ENCODE assay signal across 8 mouse cellular contexts in the genomic region with DNA sequence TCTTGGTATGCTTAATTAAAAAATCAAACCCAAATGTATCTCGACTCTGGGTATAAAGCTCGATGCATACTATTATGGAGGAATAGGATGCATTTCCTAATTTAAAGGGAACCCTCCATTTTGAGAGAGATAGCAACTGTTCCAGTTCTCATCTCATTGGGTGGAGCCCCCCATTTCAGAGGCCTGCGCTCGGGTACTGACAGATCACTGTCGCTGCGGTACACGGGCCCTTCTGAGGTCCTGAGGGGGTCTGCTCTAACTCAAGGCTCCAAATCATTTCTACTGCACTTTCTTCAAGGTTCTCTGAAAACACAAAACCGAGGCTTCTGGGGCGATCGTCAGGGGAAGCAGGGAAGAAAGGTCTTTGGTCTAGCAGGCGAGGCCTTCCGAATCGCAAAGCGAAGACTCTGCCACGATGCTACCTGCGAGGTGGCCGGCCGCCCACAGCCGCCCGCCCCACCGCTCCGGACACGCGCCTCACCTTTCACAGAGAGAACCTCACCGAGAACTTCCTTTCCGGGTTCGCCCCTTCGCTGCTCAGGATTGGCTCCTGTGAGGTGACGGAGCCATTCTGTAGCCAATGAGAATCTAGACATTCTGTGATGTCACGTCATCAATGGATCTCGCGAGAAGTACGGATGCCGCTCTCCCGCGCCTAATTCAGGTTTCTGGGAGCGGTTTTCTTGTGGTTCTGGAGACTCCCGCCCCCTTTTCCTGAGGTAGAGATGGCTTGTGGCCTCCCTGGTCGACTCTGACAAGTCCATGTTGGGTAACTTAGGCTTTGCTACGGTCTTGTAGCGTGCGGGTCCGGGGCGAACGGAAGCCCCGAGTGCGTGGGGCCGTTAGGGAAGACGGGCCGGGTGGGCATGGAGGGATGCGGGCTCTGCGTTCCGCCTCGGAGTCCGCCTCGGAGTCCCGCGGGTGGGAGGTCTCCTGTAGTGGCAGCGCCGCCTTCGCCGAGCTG. TPM values are rescaled to one million over a fixed set of nuclear protein-coding genes. Genes with fewer than 3 reads are reported as not detected.
DNase-seq lines count a peak whose midpoint lies in the region; ATAC-seq and TF ChIP-seq lines count a peak whose summit lies in the region.

A gene (plus strand): TSS at position 616 of the 964 bp plus-strand sequence.
A gene (minus strand): TSS at position 818 of the 964 bp plus-strand sequence.

- peak; percentile 99 for ATAC-seq in forebrain, embryonic 11.5 days (replicated peaks; ENCODE audit: low FRiP score)
- peak; percentile 100 for ATAC-seq in heart, embryonic 16.5 days (replicated peaks; ENCODE audit: extremely low read depth, insufficient read depth, low FRiP score)
- peak; percentile 98 for ATAC-seq in liver, embryonic 15.5 days (ENCODE audit: insufficient read depth)
- ATAC-seq in neural tube, embryonic 12.5 days (ENCODE audit: low FRiP score, low read depth), result peak; percentile 100

- H3K9ac ChIP-seq in CH12.LX (ENCODE audit: insufficient read depth, low read depth), result peak within 1 kb of the TSS; percentile 98
- peak within 1 kb of the TSS; percentile 87 for H3K9ac ChIP-seq in forebrain, embryonic 11.5 days (ENCODE audit: low read length)
- H3K9ac ChIP-seq in heart, embryonic 16.5 days (ENCODE audit: low read length), result peak within 1 kb of the TSS; percentile 90
- H3K9ac ChIP-seq in liver, embryonic 15.5 days, result peak within 1 kb of the TSS; percentile 89
- H3K9ac ChIP-seq in neural tube, embryonic 12.5 days, result peak within 1 kb of the TSS; percentile 82

- under 1% methylated on average over 62 of the region's 62 CpGs for WGBS in forebrain, embryonic 11.5 days
- under 1% methylated on average over 62 of the region's 62 CpGs for WGBS in heart, embryonic 16.5 days
- WGBS in liver, embryonic 15.5 days (ENCODE audit: insufficient replicate concordance), result under 1% methylated on average over 62 of the region's 62 CpGs
- WGBS in neural tube, embryonic 12.5 days, result under 1% methylated on average over 62 of the region's 62 CpGs

- no peaks in the 10 kb centered on the region for H3K9me3 ChIP-seq in CH12.LX (replicated peaks; ENCODE audit: low read length)
- H3K9me3 ChIP-seq in forebrain, embryonic 11.5 days (ENCODE audit: control insufficient read depth, low read length), result no peaks in the 10 kb centered on the region
- H3K9me3 ChIP-seq in heart, embryonic 16.5 days (replicated peaks; ENCODE audit: control insufficient read depth, low read length), result no peaks in the 10 kb centered on the region
- no peaks in the 10 kb centered on the region for H3K9me3 ChIP-seq in liver, embryonic 15.5 days (replicated peaks)
- no peaks in the 10 kb centered on the region for H3K9me3 ChIP-seq in neural tube, embryonic 12.5 days

- peaks cover 0 to 57% of the 10 kb centered on the region in 2 experiments; a peak in 2 of 4 replicates for H3K4me1 ChIP-seq in CH12.LX (ENCODE audit: control insufficient read depth in 1 of 2, insufficient read depth in 2 of 2)
- no peaks in the 10 kb centered on the region for H3K4me1 ChIP-seq in forebrain, embryonic 11.5 days (replicated peaks; ENCODE audit: control insufficient read depth, insufficient read depth, low read length)
- H3K4me1 ChIP-seq in heart, embryonic 16.5 days (ENCODE audit: control insufficient read depth, insufficient read depth, low read length), result peaks cover 9% of the 10 kb centered on the region
- peaks cover 8% of the 10 kb centered on the region for H3K4me1 ChIP-seq in liver, embryonic 15.5 days (replicated peaks)
- H3K4me1 ChIP-seq in neural tube, embryonic 12.5 days, result no peaks in the 10 kb centered on the region

- TF ChIP-seq EP300 in CH12.LX (IDR thresholded peaks at IDR 0.05; ENCODE audit: low read length), result no peak

- peak; percentile 87 for TF ChIP-seq POLR2A in CH12.LX (IDR thresholded peaks at IDR 0.05; ENCODE audit: low read depth, low read length)

- peak; percentile 97 for DNase-seq in CH12.LX (ENCODE audit: extremely low read depth)
- DNase-seq in c-Kit-positive CD71-positive TER-119-negative erythroid progenitor cells, embryonic 14.5 days (ENCODE audit: low read depth), result peak; percentile 96
- peak; percentile 94 for DNase-seq in forebrain, embryonic 11.5 days (ENCODE audit: low spot score)
- peak; percentile 94 to 97 for DNase-seq in kidney, postnatal 36 days
- peak; percentile 95 for DNase-seq in telencephalon, adult 2 months (ENCODE audit: low read depth, low spot score)

- dilution Hi-C loops in CH12.LX (cut with MboI; ENCODE audit: extremely low pct_ligation_motif_present, extremely low pct_unique_long_range_greater_than_20kb, low sequenced_read_pairs), result no loop called here

- H3K27ac ChIP-seq in CH12.LX (ENCODE audit: insufficient read depth, low read depth), result peak within 1 kb of the TSS; percentile 74
- peak within 1 kb of the TSS; percentile 89 for H3K27ac ChIP-seq in forebrain, embryonic 11.5 days (ENCODE audit: low read depth, low read length)
- H3K27ac ChIP-seq in heart, embryonic 16.5 days (ENCODE audit: low read length), result peak within 1 kb of the TSS; percentile 92
- H3K27ac ChIP-seq in liver, embryonic 15.5 days (replicated peaks), result peak within 1 kb of the TSS; percentile 90
- H3K27ac ChIP-seq in neural tube, embryonic 12.5 days, result peak within 1 kb of the TSS; percentile 85

- no peak for TF ChIP-seq RAD21 in CH12.LX (IDR thresholded peaks at IDR 0.05; ENCODE audit: low read depth, low read length)

- peak within 1 kb of the TSS; percentile 85 to 88 (median 86) for H3K4me3 ChIP-seq in CH12.LX (replicated peaks in 1 of 3; ENCODE audit: low read depth in 2 of 3, low read length in 2 of 3, poor library complexity in 1 of 3)
- H3K4me3 ChIP-seq in forebrain, embryonic 11.5 days (ENCODE audit: low read depth, low read length), result peak within 1 kb of the TSS; percentile 76
- H3K4me3 ChIP-seq in heart, embryonic 16.5 days (ENCODE audit: low read length), result peak within 1 kb of the TSS; percentile 74
- peak within 1 kb of the TSS; percentile 79 for H3K4me3 ChIP-seq in liver, embryonic 15.5 days (replicated peaks)
- H3K4me3 ChIP-seq in neural tube, embryonic 12.5 days, result peak within 1 kb of the TSS; percentile 72

- peaks cover 17% of the 10 kb centered on the region for H3K79me2 ChIP-seq in CH12.LX (replicated peaks; ENCODE audit: control insufficient read depth, extremely low read depth, insufficient read depth, poor library complexity, severe bottlenecking)

- no peaks in the 10 kb centered on the region for H3K27me3 ChIP-seq in CH12.LX (replicated peaks)
- H3K27me3 ChIP-seq in forebrain, embryonic 11.5 days (ENCODE audit: control insufficient read depth, insufficient read depth, low read length), result no peaks in the 10 kb centered on the region
- H3K27me3 ChIP-seq in heart, embryonic 16.5 days (ENCODE audit: control insufficient read depth, insufficient read depth, low read length), result no peaks in the 10 kb centered on the region
- H3K27me3 ChIP-seq in liver, embryonic 15.5 days, result no peaks in the 10 kb centered on the region
- no peaks in the 10 kb centered on the region for H3K27me3 ChIP-seq in neural tube, embryonic 12.5 days (replicated peaks)

- peaks cover 34 to 61% of the 10 kb centered on the region in 2 experiments for H3K36me3 ChIP-seq in CH12.LX (replicated peaks in 1 of 2; ENCODE audit: control insufficient read depth in 1 of 2, insufficient read depth in 1 of 2, low read length in 1 of 2)
- peaks cover 3% of the 10 kb centered on the region; the same call in 1 of the 2 replicates for H3K36me3 ChIP-seq in forebrain, embryonic 11.5 days (ENCODE audit: control insufficient read depth, insufficient read depth, low read length)
- peaks cover 21% of the 10 kb centered on the region for H3K36me3 ChIP-seq in heart, embryonic 16.5 days (ENCODE audit: control insufficient read depth, insufficient read depth)
- peaks cover 51% of the 10 kb centered on the region for H3K36me3 ChIP-seq in liver, embryonic 15.5 days (replicated peaks)
- H3K36me3 ChIP-seq in neural tube, embryonic 12.5 days, result peaks cover 28% of the 10 kb centered on the region

- in situ Hi-C loops in CH12.LX (cut with MboI; ENCODE audit: low pct_ligation_motif_present, low pct_unique_long_range_greater_than_20kb, low sequenced_read_pairs), result no loop called here

- no peak for TF ChIP-seq CTCF in CH12.LX (conservative IDR thresholded peaks at IDR 0.05 in 1 of 2, IDR thresholded peaks at IDR 0.05 in 1 of 2; ENCODE audit: low read depth in 2 of 2, low read length in 2 of 2)

- peak within 1 kb of the TSS; percentile 94 for H3K4me2 ChIP-seq in CH12.LX (ENCODE audit: insufficient read depth, low read depth, poor library complexity, severe bottlenecking)
- H3K4me2 ChIP-seq in forebrain, embryonic 11.5 days (ENCODE audit: low read depth, low read length, severe bottlenecking), result peak within 1 kb of the TSS; percentile 80
- peak within 1 kb of the TSS; percentile 97 for H3K4me2 ChIP-seq in heart, embryonic 16.5 days (ENCODE audit: low read depth, low read length)
- H3K4me2 ChIP-seq in liver, embryonic 15.5 days, result peak within 1 kb of the TSS; percentile 93
- H3K4me2 ChIP-seq in neural tube, embryonic 12.5 days (replicated peaks), result peak within 1 kb of the TSS; percentile 79

TF ChIP-seq in CH12.LX, 34 proteins besides CTCF, POLR2A, EP300 and RAD21 (continues in another document):
- TF ChIP-seq ZMIZ1 (IDR thresholded peaks at IDR 0.05; ENCODE audit: low read depth, low read length) (peak; percentile 44; the same call in 1 of the 2 replicates), MXI1 (IDR thresholded peaks at IDR 0.05; ENCODE audit: low read depth, low read length) (peak; percentile 89), PAX5 (IDR thresholded peaks at IDR 0.05; ENCODE audit: low read length) (no peak), ETS1 (conservative IDR thresholded peaks at IDR 0.05; ENCODE audit: low read depth, low read length) (no peak; the same call in 1 of the 2 replicates), NELFE (IDR thresholded peaks at IDR 0.05; ENCODE audit: low read depth, low read length) (peak; percentile 87)

RNA-seq across cellular contexts. Expression of the first gene that starts in this region (rescaled TPM):
- 27.7 and 34.8 TPM in 2 replicates for total RNA-seq in CH12.LX (2012; rRNA removed)
- total RNA-seq in CH12.LX (2014; rRNA removed), result 45.7 and 51.6 TPM in 2 replicates
- polyA plus RNA-seq in CH12.LX (2012; ENCODE audit: insufficient read length, low read depth), result 47.3 and 49.3 TPM in 2 replicates
- 32.8 and 40.5 TPM in 2 replicates for polyA plus RNA-seq in forebrain, embryonic 11.5 days (2014; fragmentation: Nextera tagmentation; extraction: Ambion mirVana)
- 12.0 and 14.4 TPM in 2 replicates for polyA plus RNA-seq in heart, embryonic 16.5 days (2015; fragmentation: Nextera tagmentation; extraction: Ambion mirVana)
- polyA plus RNA-seq in liver, embryonic 15.5 days (2015; fragmentation: Nextera tagmentation; extraction: Ambion mirVana), result 11.4 and 12.4 TPM in 2 replicates
- 19.7 and 21.9 TPM in 2 replicates for polyA plus RNA-seq in neural tube, embryonic 12.5 days (2016; fragmentation: Nextera tagmentation; extraction: Ambion mirVana)

RNA-seq across cellular contexts. Expression of the second gene that starts in this region (rescaled TPM):
- 33.8 and 34.5 TPM in 2 replicates for total RNA-seq in CH12.LX (2012; rRNA removed)
- total RNA-seq in CH12.LX (2014; rRNA removed), result 62.5 and 72.2 TPM in 2 replicates
- polyA plus RNA-seq in CH12.LX (2012; ENCODE audit: insufficient read length, low read depth), result 48.2 and 49.6 TPM in 2 replicates
- polyA plus RNA-seq in forebrain, embryonic 11.5 days (2014; fragmentation: Nextera tagmentation; extraction: Ambion mirVana), result 55.2 and 61.6 TPM in 2 replicates
- 21.6 and 27.2 TPM in 2 replicates for polyA plus RNA-seq in heart, embryonic 16.5 days (2015; fragmentation: Nextera tagmentation; extraction: Ambion mirVana)
- polyA plus RNA-seq in liver, embryonic 15.5 days (2015; fragmentation: Nextera tagmentation; extraction: Ambion mirVana), result 21.2 and 23.2 TPM in 2 replicates
- polyA plus RNA-seq in neural tube, embryonic 12.5 days (2016; fragmentation: Nextera tagmentation; extraction: Ambion mirVana), result 41.8 and 45.1 TPM in 2 replicates

Comparison
In these comparisons a context has a peak if more than half of its experiments do, and no peak if none do; other contexts are left out.
1. Peak in every context shown above with its lines: DNase-seq, ATAC-seq, H3K4me3 ChIP-seq and H3K27ac ChIP-seq.